Mouse (Mus musculus): ENCODE results near the gene Psmb3. TPM values are rescaled to one million over a fixed set of nuclear protein-coding genes. Genes with fewer than 3 reads are reported as not detected.

The Psmb3 gene
- total and polyA plus RNA-seq, 3 experiments = 135 to 273 (median 139) TPM

DNA sequence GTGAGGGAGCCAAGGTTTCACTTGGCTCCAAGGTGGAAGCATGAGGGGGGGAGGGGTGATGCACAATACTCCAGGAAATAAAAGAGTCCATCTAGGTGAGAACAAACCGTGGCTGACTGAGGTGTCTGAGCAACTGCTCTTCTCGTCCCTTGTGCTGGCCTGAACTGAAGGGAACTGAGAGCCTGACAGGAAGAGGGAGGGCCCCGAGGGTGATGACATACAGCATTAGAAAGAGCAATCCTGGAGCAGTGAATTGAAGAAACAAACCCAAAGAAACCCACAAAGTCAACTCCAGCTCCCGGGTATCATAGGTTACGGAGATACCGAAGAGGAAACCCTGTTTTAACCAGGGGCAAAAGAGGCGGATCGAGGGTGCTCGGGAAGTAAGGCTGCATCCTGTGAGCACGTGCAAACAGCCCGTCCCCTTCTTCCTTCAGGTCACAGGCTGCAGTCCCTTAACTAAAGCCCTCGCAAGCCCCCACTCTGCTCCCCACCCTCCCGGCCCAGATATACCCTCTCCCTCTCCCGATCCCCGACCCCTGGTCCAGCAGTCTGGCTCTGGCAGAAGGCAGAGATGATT, 15.2 kb downstream of the Psmb3 start:
- H3K9ac ChIP-seq (ENCODE audit: low read depth, low read length) = no peak overlapping the region
- no peak overlapping the region for H3K27ac ChIP-seq
- no peak overlapping the region for H3K4me3 ChIP-seq
- no peaks in the 10 kb centered on the region for H3K79me2 ChIP-seq (replicated peaks; ENCODE audit: control insufficient read depth, insufficient read depth, low read length)
- no peaks in the 10 kb centered on the region for H3K27me3 ChIP-seq (ENCODE audit: control insufficient read depth, insufficient read depth, low read length)
- intact Hi-C loops (cut with DNase I) = no loop called here
- TF ChIP-seq EP300 (IDR thresholded peaks at IDR 0.05; ENCODE audit: insufficient read depth, low read depth, low read length) (no peak), POLR2A (IDR thresholded peaks at IDR 0.05; ENCODE audit: insufficient read depth, low read depth, low read length) (no peak), CTCF (IDR thresholded peaks at IDR 0.05) (no peak)
- peaks cover 2% of the 10 kb centered on the region; the same call in 1 of the 2 replicates for H3K4me1 ChIP-seq (ENCODE audit: control insufficient read depth, insufficient read depth, low read length)
- WGBS = 38% methylated on average over 15 of the region's 15 CpGs
- peak in 1 of 2 experiments; percentile 45 for DNase-seq
- no peaks in the 10 kb centered on the region for H3K36me3 ChIP-seq (ENCODE audit: control insufficient read depth, insufficient read depth, low read length)

DNA sequence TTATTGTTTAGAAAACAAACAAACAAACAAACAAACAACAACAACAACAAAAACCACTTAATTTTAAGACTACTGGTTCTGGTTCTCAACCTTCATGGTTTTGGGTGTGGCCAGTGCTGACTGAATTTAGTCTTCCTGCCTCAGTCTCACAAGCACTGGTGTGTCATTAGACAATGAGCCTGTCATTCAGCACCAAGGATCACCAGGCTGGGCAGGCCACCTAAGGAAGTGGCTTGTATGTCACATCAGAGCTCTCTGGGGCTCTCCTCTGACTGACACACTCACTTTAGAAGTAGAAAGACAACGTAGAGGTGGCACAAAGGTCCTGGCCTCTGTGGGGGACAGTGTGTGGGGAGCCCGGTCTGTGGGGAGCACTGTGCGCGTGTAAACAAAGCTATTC, 15.8 kb downstream of the Psmb3 start:
- TF ChIP-seq CTCF (IDR thresholded peaks at IDR 0.05) (no peak), EP300 (IDR thresholded peaks at IDR 0.05; ENCODE audit: insufficient read depth, low read depth, low read length) (no peak), POLR2A (IDR thresholded peaks at IDR 0.05; ENCODE audit: insufficient read depth, low read depth, low read length) (no peak)
- Histone ChIP-seq H3K36me3 (ENCODE audit: control insufficient read depth, insufficient read depth, low read length) (no peaks in the 10 kb centered on the region), H3K4me1 (ENCODE audit: control insufficient read depth, insufficient read depth, low read length) (no peaks in the 10 kb centered on the region), H3K79me2 (replicated peaks; ENCODE audit: control insufficient read depth, insufficient read depth, low read length) (no peaks in the 10 kb centered on the region), H3K9ac (ENCODE audit: low read depth, low read length) (no peak overlapping the region), H3K4me3 (no peak overlapping the region), H3K27ac (no peak overlapping the region), H3K27me3 (ENCODE audit: control insufficient read depth, insufficient read depth, low read length) (no peaks in the 10 kb centered on the region)
- intact Hi-C loops (cut with DNase I) = no loop called here
- no peak for DNase-seq
- WGBS = 74% methylated on average over 4 of the region's 4 CpGs

DNA sequence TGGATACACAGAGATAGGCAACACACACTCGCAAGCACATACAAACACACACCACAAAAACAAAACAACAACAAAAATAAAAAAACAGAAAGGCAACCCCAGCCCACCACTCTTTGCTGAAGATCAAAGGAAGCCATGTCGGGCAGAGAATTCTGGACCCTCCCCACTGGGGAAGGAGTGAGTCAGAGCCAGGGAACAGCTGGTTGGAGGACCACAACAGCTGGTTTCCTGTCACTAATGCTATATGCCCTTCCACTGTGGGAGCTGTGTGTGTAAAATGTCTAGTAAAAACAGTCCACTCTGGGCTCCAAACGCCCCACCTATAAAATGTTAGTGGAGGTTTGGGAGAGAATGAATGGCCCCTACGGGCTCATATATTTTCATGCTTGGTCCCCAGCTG, 18.1 kb downstream of the Psmb3 start:
- TF ChIP-seq EP300 (IDR thresholded peaks at IDR 0.05; ENCODE audit: insufficient read depth, low read depth, low read length) (no peak), CTCF (IDR thresholded peaks at IDR 0.05) (no peak), POLR2A (IDR thresholded peaks at IDR 0.05; ENCODE audit: insufficient read depth, low read depth, low read length) (no peak)
- Histone ChIP-seq H3K9ac (ENCODE audit: low read depth, low read length) (no peak overlapping the region), H3K4me3 (no peak overlapping the region), H3K27ac (no peak overlapping the region), H3K79me2 (replicated peaks; ENCODE audit: control insufficient read depth, insufficient read depth, low read length) (no peaks in the 10 kb centered on the region), H3K4me1 (ENCODE audit: control insufficient read depth, insufficient read depth, low read length) (no peaks in the 10 kb centered on the region), H3K36me3 (ENCODE audit: control insufficient read depth, insufficient read depth, low read length) (no peaks in the 10 kb centered on the region), H3K27me3 (ENCODE audit: control insufficient read depth, insufficient read depth, low read length) (no peaks in the 10 kb centered on the region)
- intact Hi-C loops (cut with DNase I) = no loop called here
- DNase-seq = no peak
- 90% methylated on average over 4 of the region's 4 CpGs for WGBS

DNA sequence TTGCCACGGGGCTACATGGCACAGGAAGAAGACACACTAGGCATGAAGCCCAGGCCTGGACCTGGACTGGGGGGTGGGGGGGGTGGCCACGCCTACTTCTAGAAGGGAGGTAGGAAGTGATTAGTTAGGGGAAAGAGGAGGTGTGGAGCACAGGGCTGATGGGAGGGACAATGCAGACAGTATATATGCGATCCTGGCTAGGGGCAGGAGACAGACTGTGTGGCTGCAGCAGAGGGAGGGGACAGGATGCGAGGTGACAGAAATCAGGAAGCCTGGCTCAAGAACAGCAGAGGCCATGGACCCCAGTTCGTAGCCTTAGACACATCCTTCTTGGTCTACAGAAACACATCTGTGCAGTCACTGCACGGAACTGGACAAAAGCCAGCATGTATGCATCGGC, 20.5 kb downstream of the Psmb3 start:
- H3K79me2 ChIP-seq (replicated peaks; ENCODE audit: control insufficient read depth, insufficient read depth, low read length) = no peaks in the 10 kb centered on the region
- H3K27me3 ChIP-seq (ENCODE audit: control insufficient read depth, insufficient read depth, low read length) = no peaks in the 10 kb centered on the region
- H3K9ac ChIP-seq (ENCODE audit: low read depth, low read length) = no peak overlapping the region
- H3K4me1 ChIP-seq (ENCODE audit: control insufficient read depth, insufficient read depth, low read length) = no peaks in the 10 kb centered on the region
- H3K36me3 ChIP-seq (ENCODE audit: control insufficient read depth, insufficient read depth, low read length) = no peaks in the 10 kb centered on the region
- no peak for DNase-seq
- H3K27ac ChIP-seq = no peak overlapping the region
- WGBS = 54% methylated on average over 7 of the region's 7 CpGs
- intact Hi-C loops (cut with DNase I) = no loop called here
- TF ChIP-seq POLR2A (IDR thresholded peaks at IDR 0.05; ENCODE audit: insufficient read depth, low read depth, low read length) (no peak), EP300 (IDR thresholded peaks at IDR 0.05; ENCODE audit: insufficient read depth, low read depth, low read length) (no peak), CTCF (IDR thresholded peaks at IDR 0.05) (no peak)
- H3K4me3 ChIP-seq = no peak overlapping the region

DNA sequence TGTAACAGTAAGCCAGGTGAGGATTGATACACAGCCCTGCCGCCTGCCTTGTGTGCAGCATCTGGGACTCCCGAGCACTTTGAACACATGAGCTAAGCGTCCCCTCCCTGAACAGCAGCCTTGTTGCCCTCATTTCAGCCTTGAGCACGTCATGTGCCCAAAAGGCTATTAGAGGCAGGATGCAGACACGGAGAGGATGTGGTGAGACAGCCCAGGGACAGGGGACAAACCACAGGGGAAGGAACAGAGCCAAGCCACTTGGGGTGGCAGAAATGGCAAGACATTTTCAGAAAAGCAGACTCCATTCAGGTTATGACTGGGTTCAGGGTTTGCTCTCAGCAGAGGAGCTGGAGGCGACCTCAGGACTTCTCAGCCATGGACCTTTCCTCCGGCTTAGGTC, 25.1 kb downstream of the Psmb3 start:
- no peak overlapping the region for H3K4me3 ChIP-seq
- H3K36me3 ChIP-seq (ENCODE audit: control insufficient read depth, insufficient read depth, low read length) = no peaks in the 10 kb centered on the region
- no peak overlapping the region for H3K9ac ChIP-seq (ENCODE audit: low read depth, low read length)
- H3K4me1 ChIP-seq (ENCODE audit: control insufficient read depth, insufficient read depth, low read length) = no peaks in the 10 kb centered on the region
- WGBS = 80% methylated on average over 7 of the region's 7 CpGs
- intact Hi-C loops (cut with DNase I) = no loop called here
- TF ChIP-seq CTCF (IDR thresholded peaks at IDR 0.05) = no peak
- TF ChIP-seq EP300 (IDR thresholded peaks at IDR 0.05; ENCODE audit: insufficient read depth, low read depth, low read length) = no peak
- no peak overlapping the region for H3K27ac ChIP-seq
- H3K27me3 ChIP-seq (ENCODE audit: control insufficient read depth, insufficient read depth, low read length) = no peaks in the 10 kb centered on the region
- no peak for DNase-seq
- H3K79me2 ChIP-seq (replicated peaks; ENCODE audit: control insufficient read depth, insufficient read depth, low read length) = no peaks in the 10 kb centered on the region

DNA sequence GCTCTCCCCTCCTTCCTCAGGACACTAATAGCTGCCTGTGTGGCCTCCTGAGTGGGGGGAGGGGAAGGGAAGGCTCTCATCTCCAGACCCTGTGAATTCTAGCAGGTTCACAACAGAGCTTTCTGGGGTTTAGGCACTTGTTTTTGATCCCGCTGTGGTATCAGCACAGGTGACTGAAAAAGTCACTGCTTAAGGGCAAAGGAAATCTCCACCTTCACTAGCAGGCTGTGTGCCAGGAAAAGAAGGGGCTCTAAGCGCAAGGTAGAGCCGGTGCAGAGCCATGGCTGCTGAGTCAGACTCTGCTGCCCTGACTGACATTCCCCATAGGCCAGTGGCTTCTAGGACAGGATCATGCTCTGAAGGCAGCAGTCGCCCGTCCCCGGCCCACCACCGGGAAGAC, 25.5 kb downstream of the Psmb3 start:
- WGBS = 79% methylated on average over 7 of the region's 7 CpGs
- no peak overlapping the region for H3K4me3 ChIP-seq
- intact Hi-C loops (cut with DNase I) = no loop called here
- H3K27me3 ChIP-seq (ENCODE audit: control insufficient read depth, insufficient read depth, low read length) = no peaks in the 10 kb centered on the region
- no peak overlapping the region for H3K9ac ChIP-seq (ENCODE audit: low read depth, low read length)
- H3K36me3 ChIP-seq (ENCODE audit: control insufficient read depth, insufficient read depth, low read length) = no peaks in the 10 kb centered on the region
- TF ChIP-seq POLR2A (IDR thresholded peaks at IDR 0.05; ENCODE audit: insufficient read depth, low read depth, low read length) = no peak
- no peak for TF ChIP-seq EP300 (IDR thresholded peaks at IDR 0.05; ENCODE audit: insufficient read depth, low read depth, low read length)
- TF ChIP-seq CTCF (IDR thresholded peaks at IDR 0.05) = no peak
- H3K79me2 ChIP-seq (replicated peaks; ENCODE audit: control insufficient read depth, insufficient read depth, low read length) = no peaks in the 10 kb centered on the region
- H3K4me1 ChIP-seq (ENCODE audit: control insufficient read depth, insufficient read depth, low read length) = no peaks in the 10 kb centered on the region
- no peak for DNase-seq
- no peak overlapping the region for H3K27ac ChIP-seq
